8 mouse cellular contexts compared by ENCODE assay signal in genomic region chr14:20595781-20596180, GRCm38 (mm10). TPM values are rescaled to one million over a fixed set of nuclear protein-coding genes. Genes with fewer than 3 reads are reported as not detected.
DNase-seq lines count a peak whose midpoint lies in the region; ATAC-seq and TF ChIP-seq lines count a peak whose summit lies in the region.

No protein-coding gene starts in this region.

- H3K9me3 ChIP-seq in forebrain, embryonic 16.5 days (ENCODE audit: control insufficient read depth, low read length) = no peaks in the 10 kb centered on the region

- H3K4me1 ChIP-seq in forebrain, embryonic 16.5 days (replicated peaks; ENCODE audit: control insufficient read depth, insufficient read depth, low read length) = peaks cover 4% of the 10 kb centered on the region

- no peak overlapping the region for H3K4me3 ChIP-seq in forebrain, embryonic 16.5 days (replicated peaks; ENCODE audit: low read length)
- H3K4me3 ChIP-seq in left cerebral cortex, adult 2 months = no peak overlapping the region

- peak; percentile 90 for DNase-seq in brain, adult 2 months (ENCODE audit: low read depth, low spot score)
- DNase-seq in brain, embryonic 14.5 days (ENCODE audit: low read depth) = peak; percentile 48
- DNase-seq in left cerebral cortex, adult 2 months (ENCODE audit: extremely low spot score in 1 of 2, low spot score in 2 of 2) = peak; percentile 38 to 49
- no peak for DNase-seq in urinary bladder, postnatal 10 days (ENCODE audit: low spot score)
- DNase-seq in heart, adult 18-20 months = no peak
- DNase-seq in thymus, postnatal 4 days = no peak

- 0 out of 2 replicates have a peak, but pooled peaks have one; percentile 33 for ATAC-seq in forebrain, embryonic 16.5 days
- no peak for ATAC-seq in erythroblast, adult 5-6 weeks (replicated peaks; ENCODE audit: low FRiP score, poor library complexity, severe bottlenecking)

- H3K27ac ChIP-seq in forebrain, embryonic 16.5 days (ENCODE audit: low read length) = no peak overlapping the region
- peak overlapping the region; percentile 85 for H3K27ac ChIP-seq in left cerebral cortex, adult 2 months

- no peak for TF ChIP-seq CTCF in brain, embryonic 14.5 days (IDR thresholded peaks at IDR 0.05; ENCODE audit: borderline replicate concordance, extremely low read depth, insufficient read depth, insufficient read length)
- no peak for TF ChIP-seq CTCF in left cerebral cortex, adult 2 months (IDR thresholded peaks at IDR 0.05)

- H3K27me3 ChIP-seq in forebrain, embryonic 16.5 days (replicated peaks; ENCODE audit: control insufficient read depth, insufficient read depth, low read length) = no peaks in the 10 kb centered on the region

- intact Hi-C loops in left cerebral cortex, adult 2 months (cut with DNase I) = loop anchor here (2.0 kb wide), 1 partner anchor 21 kb away; no protein-coding TSS in a partner anchor

- WGBS in forebrain, embryonic 16.5 days = 11% methylated on average over 3 of the region's 3 CpGs

- H3K4me2 ChIP-seq in forebrain, embryonic 16.5 days (ENCODE audit: low read length) = no peak overlapping the region

- TF ChIP-seq POLR2A in brain, embryonic 14.5 days (IDR thresholded peaks at IDR 0.05; ENCODE audit: borderline replicate concordance, extremely low read depth, insufficient read depth, insufficient read length, poor library complexity, severe bottlenecking) = no peak

- no peak overlapping the region for H3K9ac ChIP-seq in forebrain, embryonic 16.5 days (replicated peaks; ENCODE audit: low read depth, low read length)

- no peaks in the 10 kb centered on the region for H3K36me3 ChIP-seq in forebrain, embryonic 16.5 days (ENCODE audit: control insufficient read depth, insufficient read depth)

RNA-seq across cellular contexts. Expression of gene Usp54, which starts 45.1 kb away (rescaled TPM):
- 25.1 and 30.3 TPM in 2 replicates for polyA plus RNA-seq in brain, embryonic 14.5 days (2012; rRNA removed)
- polyA plus RNA-seq in forebrain, embryonic 16.5 days (2015; fragmentation: Nextera tagmentation; extraction: Ambion mirVana) = 10.4 and 11.1 TPM in 2 replicates
- 10 to 100 TPM; 42.2 to 48.8 TPM for total RNA-seq in left cerebral cortex, adult 2 months (2021)
- total RNA-seq in erythroblast, adult 5-6 weeks (2015; ENCODE audit: low replicate concordance) = 0.58 and 1.7 TPM in 2 replicates
- 2.0 and 3.2 TPM in 2 replicates for total RNA-seq in erythroblast, adult 5-6 weeks (2017; ENCODE audit: low replicate concordance)
- total RNA-seq in heart, adult 18-20 months (2021) = 10 to 100 TPM; 12.0 to 14.4 TPM

RNA-seq across cellular contexts. Expression of gene Ppp3cb, which starts 49.4 kb away (rescaled TPM):
- 114 and 141 TPM in 2 replicates for polyA plus RNA-seq in brain, embryonic 14.5 days (2012; rRNA removed)
- 94.7 and 97.3 TPM in 2 replicates for polyA plus RNA-seq in forebrain, embryonic 16.5 days (2015; fragmentation: Nextera tagmentation; extraction: Ambion mirVana)
- total RNA-seq in left cerebral cortex, adult 2 months (2021) = 100 to 1,000 TPM; 267 to 280 TPM
- total RNA-seq in erythroblast, adult 5-6 weeks (2015; ENCODE audit: low replicate concordance) = 114 and 134 TPM in 2 replicates
- 72.4 and 84.6 TPM in 2 replicates for total RNA-seq in erythroblast, adult 5-6 weeks (2017; ENCODE audit: low replicate concordance)
- total RNA-seq in heart, adult 18-20 months (2021) = 10 to 100 TPM; 66.3 to 67.5 TPM

Comparison
In these comparisons a context has a peak if more than half of its experiments do, and no peak if none do; other contexts are left out.
1. DNase-seq: peak in brain, adult 2 months (single experiment), brain, embryonic 14.5 days (single experiment) and left cerebral cortex, adult 2 months (2 of 2); none in urinary bladder, postnatal 10 days (single experiment), heart, adult 18-20 months (0 of 2) and thymus, postnatal 4 days (single experiment).